Mouse (Mus musculus) hindbrain, embryonic 10.5 days (tissue): ENCODE results near the gene St8sia1. TPM values are rescaled to one million over a fixed set of nuclear protein-coding genes. Genes with fewer than 3 reads are reported as not detected.

Experiments used
- DNase-seq: peaks from one replicate; pipeline ENCODE4 v3.0.0-alpha.2; 2017; ENCODE audit warnings: low spot score
- H3K27ac ChIP-seq: fragments of 300-500 bp; sonication (generic); 2 replicates; pipeline ENCODE4 v1.5.1; 2016; ENCODE audit warnings: mild to moderate bottlenecking, moderate library complexity
- H3K27me3 ChIP-seq: fragments of 300-500 bp; sonication (generic); 2 replicates; pipeline ENCODE4 v1.6.1; 2016; ENCODE audit warnings: mild to moderate bottlenecking; ENCODE audit not compliant: poor library complexity, insufficient read depth, severe bottlenecking
- H3K36me3 ChIP-seq: fragments of 300-500 bp; sonication (generic); 2 replicates; pipeline ENCODE4 v1.6.1; 2016; ENCODE audit warnings: mild to moderate bottlenecking, moderate library complexity
- H3K4me1 ChIP-seq: fragments of 300-500 bp; sonication (generic); replicated peaks from 2 replicates; pipeline ENCODE4 v1.6.1; 2016; ENCODE audit warnings: mild to moderate bottlenecking
- H3K4me3 ChIP-seq: fragments of 300-500 bp; sonication (generic); 2 replicates; pipeline ENCODE4 v1.5.1; 2016; ENCODE audit warnings: mild to moderate bottlenecking, moderate library complexity
- H3K9me3 ChIP-seq: fragments of 300-500 bp; sonication (generic); 2 replicates; pipeline ENCODE4 v1.6.1; 2016; ENCODE audit warnings: mild to moderate bottlenecking, moderate library complexity
- WGBS: fragments of 180-500 bp; shearing (Covaris S2); methylation state at CpG from one replicate; pipeline ENCODE4 v1.1.7; 2016; 5-methylcytosine and 5-hydroxymethylcytosine counted together
- polyA plus RNA-seq: library from polyadenylated mRNA; unstranded; fragments of >200 nt; fragmentation: Nextera tagmentation; extraction: Ambion mirVana; gene quantifications from 2 replicates; pipeline ENCODE4 v1.2.1, GENCODE M21; 2016

The St8sia1 gene
- polyA plus RNA-seq, 1 experiment from 2014 or later = 5.4 TPM

GRCm38 (mm10) chr6:142932144-142932543 lies 32.1 kb downstream of the St8sia1 start:
- Histone ChIP-seq H3K9me3 (no peaks in the 10 kb centered on the region), H3K27me3 (no peaks in the 10 kb centered on the region), H3K27ac (no peak overlapping the region), H3K36me3 (no peaks in the 10 kb centered on the region), H3K4me3 (no peak overlapping the region), H3K4me1 (no peaks in the 10 kb centered on the region)
- WGBS = 74% methylated on average over 9 of the region's 9 CpGs
- DNase-seq = no peak

DNA sequence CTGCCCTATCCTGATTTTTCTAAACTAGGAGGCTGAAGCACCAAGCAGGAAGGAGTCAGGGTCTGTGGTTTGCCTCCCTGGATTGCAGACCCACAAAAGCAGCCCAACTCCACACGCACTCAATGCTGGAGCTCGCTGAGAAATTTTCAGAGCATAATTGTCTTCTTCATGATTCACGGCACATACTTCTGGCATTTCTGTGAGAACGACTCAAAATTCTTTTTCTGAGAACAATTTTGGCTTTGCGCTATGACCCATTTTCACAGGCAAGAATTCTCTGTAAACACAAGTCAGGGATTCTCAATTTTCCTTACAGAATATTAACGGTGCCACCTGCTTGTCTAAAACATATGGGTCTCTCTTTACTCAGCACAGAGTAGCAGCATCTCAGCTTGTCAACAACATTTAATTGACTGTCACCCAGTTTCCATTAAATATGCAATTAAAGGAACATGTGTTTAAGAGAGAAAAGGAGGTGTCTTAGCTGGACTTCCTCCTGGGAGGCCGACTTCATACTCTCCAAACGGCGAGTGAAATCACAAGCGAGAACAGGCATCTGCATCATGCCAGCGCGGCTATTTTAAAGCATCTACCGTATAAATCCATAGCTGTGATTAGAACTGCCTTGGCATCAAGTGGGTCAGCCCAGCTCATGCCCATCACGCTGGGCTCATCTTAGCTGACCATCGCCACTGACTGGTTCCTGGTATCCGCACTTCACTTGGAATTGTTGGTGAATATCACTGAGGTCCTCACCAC lies 35.5 kb downstream of the St8sia1 start:
- Histone ChIP-seq H3K4me1 (no peaks in the 10 kb centered on the region), H3K9me3 (no peaks in the 10 kb centered on the region), H3K4me3 (no peak overlapping the region), H3K36me3 (no peaks in the 10 kb centered on the region), H3K27ac (no peak overlapping the region), H3K27me3 (no peaks in the 10 kb centered on the region)
- 92% methylated on average over 16 of the region's 16 CpGs for WGBS
- no peak for DNase-seq

DNA sequence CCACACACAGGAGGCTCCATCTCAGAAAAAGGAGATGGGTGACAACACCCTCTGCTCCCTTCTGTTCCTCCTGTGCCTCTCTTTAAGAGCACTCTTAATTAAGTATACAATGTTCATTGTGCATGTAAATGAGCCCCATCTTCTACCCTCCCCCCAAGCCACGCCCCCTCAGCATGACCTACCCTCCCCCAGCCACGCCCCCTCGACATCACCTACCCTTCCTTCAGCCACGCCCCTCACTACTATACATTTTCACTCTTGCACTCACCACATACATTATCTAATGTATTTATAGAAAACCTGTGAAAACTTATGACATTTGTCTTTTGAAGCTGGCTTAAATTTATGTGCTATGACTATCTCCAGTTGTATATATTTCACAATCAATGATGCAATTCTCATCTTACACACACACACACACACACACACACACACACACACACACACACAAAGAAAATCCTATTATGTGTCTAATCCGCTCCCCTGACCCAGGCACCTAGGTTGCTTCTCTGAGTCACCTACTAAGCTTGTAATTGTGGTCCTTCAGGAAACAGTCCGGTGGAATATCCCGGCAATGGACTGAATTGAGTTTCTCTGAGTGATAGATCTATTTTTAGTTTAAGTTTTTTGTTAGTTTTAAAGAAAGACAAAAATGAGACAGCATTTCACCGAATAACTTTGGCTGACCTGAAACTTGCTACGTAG lies 37.2 kb downstream of the St8sia1 start:
- Histone ChIP-seq H3K4me3 (no peak overlapping the region), H3K9me3 (no peaks in the 10 kb centered on the region), H3K27me3 (no peaks in the 10 kb centered on the region), H3K36me3 (no peaks in the 10 kb centered on the region), H3K4me1 (no peaks in the 10 kb centered on the region), H3K27ac (no peak overlapping the region)
- WGBS = 90% methylated on average over 9 of the region's 9 CpGs
- no peak for DNase-seq

DNA sequence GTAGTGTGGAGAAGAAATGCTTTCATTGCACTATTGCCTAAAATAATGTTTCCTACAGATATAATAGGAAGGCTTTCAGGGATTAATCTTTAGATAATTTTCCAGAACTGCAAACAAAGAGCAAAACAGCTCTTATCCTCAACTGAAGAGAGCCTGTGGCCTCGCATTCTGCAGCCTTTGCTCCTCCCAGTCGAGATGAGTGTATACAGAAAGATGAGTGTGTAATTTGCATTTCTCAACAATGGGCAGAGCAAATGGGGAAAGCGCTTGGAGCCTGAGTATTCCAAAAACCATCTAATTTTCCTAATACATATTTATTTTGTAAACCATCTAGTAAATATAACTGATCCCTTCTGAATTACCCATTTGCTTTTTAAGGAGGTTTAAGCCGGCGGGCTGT lies 38.3 kb downstream of the St8sia1 start:
- WGBS = 75% methylated on average over 5 of the region's 5 CpGs
- Histone ChIP-seq H3K9me3 (no peaks in the 10 kb centered on the region), H3K27me3 (no peaks in the 10 kb centered on the region), H3K4me3 (no peak overlapping the region), H3K4me1 (no peaks in the 10 kb centered on the region), H3K27ac (no peak overlapping the region), H3K36me3 (no peaks in the 10 kb centered on the region)
- DNase-seq = no peak

- WGBS = 86% methylated on average over 3 of the region's 3 CpGs
- H3K27me3 ChIP-seq = no peaks in the 10 kb centered on the region
- no peaks in the 10 kb centered on the region for H3K9me3 ChIP-seq
These were observed 38.9 kb downstream of the St8sia1 start for GRCm38 (mm10) chr6:142925374-142925773.

DNA sequence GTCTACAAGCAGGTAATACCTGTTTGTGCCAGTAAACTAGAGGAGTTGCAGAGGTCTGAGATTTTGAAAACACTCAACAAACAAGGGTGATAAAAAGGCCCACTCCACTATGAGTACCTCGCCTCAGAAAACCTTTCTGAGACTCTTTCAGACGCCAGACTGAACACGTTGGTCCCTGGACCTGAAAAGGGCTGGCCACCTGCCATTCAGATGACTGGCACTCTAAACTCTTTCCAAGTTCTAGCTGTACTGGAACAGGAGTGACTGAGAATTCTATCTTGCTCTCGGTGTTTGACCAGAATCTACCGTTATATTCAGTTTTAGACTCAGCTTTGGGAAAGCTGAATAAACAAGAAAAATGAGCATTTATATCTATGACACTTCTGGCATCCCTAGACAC lies 43.4 kb downstream of the St8sia1 start:
- no peak for DNase-seq
- Histone ChIP-seq H3K9me3 (no peaks in the 10 kb centered on the region), H3K27ac (no peak overlapping the region), H3K27me3 (no peaks in the 10 kb centered on the region), H3K36me3 (no peaks in the 10 kb centered on the region), H3K4me3 (no peak overlapping the region), H3K4me1 (peaks cover 8% of the 10 kb centered on the region)
- WGBS = 86% methylated on average over 5 of the region's 5 CpGs

More at GRCm38 (mm10) chr6:142925374-142925773, 38.9 kb downstream of the St8sia1 start:
- Histone ChIP-seq H3K27ac (no peak overlapping the region), H3K36me3 (no peaks in the 10 kb centered on the region), H3K4me3 (no peak overlapping the region), H3K4me1 (no peaks in the 10 kb centered on the region)
- DNase-seq = no peak

GRCm38 (mm10) chr6:142918691-142919090 lies 45.6 kb downstream of the St8sia1 start:
- DNase-seq = no peak
- no peak overlapping the region for H3K27ac ChIP-seq
- peaks cover 18% of the 10 kb centered on the region for H3K4me1 ChIP-seq
- WGBS = 83% methylated on average over 6 of the region's 6 CpGs
- H3K36me3 ChIP-seq = no peaks in the 10 kb centered on the region
- no peak overlapping the region for H3K4me3 ChIP-seq
- H3K9me3 ChIP-seq = no peaks in the 10 kb centered on the region
- no peaks in the 10 kb centered on the region for H3K27me3 ChIP-seq

GRCm38 (mm10) chr6:142917471-142917901 lies 46.8 kb downstream of the St8sia1 start:
- Histone ChIP-seq H3K36me3 (no peaks in the 10 kb centered on the region), H3K27ac (0 out of 2 replicates have a peak overlapping the region, but pooled peaks have one; percentile 29), H3K4me3 (no peak overlapping the region), H3K27me3 (no peaks in the 10 kb centered on the region), H3K9me3 (no peaks in the 10 kb centered on the region), H3K4me1 (peaks cover 18% of the 10 kb centered on the region)
- DNase-seq = no peak
- 90% methylated on average over 13 of the region's 13 CpGs for WGBS

DNA sequence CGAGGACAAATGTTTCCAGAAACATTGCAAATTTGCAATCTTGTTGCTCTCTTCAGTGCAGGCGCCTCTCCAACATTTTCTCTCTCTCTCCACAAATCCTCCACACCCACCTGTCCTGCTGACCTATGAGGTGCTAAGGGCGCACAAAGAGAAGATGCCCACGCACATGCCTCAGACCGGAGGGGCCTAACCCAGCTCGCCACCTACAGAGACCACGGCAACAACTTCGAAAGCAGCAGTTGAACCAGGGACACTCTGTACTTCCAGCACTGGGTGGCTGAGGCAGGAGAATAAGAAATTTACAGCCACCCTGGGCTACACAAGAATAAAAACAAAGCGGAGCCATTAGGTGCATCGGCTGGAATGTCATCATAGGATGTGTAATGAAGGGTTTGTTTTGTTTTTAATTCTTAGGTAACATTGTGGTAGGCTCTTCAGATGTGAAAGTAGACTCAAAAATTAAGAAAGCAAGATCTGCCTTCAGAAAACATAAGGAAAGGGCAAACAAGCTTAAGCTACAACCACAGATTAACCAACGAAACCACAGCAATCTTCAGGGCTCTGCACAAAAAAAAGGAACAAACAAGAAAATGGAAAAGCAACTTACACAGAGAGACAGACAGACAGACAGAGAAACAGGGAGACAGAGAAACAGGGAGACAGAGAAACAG lies 47.8 kb downstream of the St8sia1 start:
- Histone ChIP-seq H3K4me3 (no peak overlapping the region), H3K27ac (no peak overlapping the region), H3K4me1 (peaks cover 18% of the 10 kb centered on the region), H3K36me3 (0 out of 2 replicates have a peak, but pooled peaks cover 8% of the 10 kb centered on the region), H3K9me3 (no peaks in the 10 kb centered on the region), H3K27me3 (no peaks in the 10 kb centered on the region)
- no peak for DNase-seq
- 88% methylated on average over 11 of the region's 11 CpGs for WGBS

GRCm38 (mm10) chr6:142915464-142915863 lies 48.8 kb downstream of the St8sia1 start:
- 86% methylated on average over 5 of the region's 5 CpGs for WGBS
- H3K27me3 ChIP-seq = no peaks in the 10 kb centered on the region
- H3K27ac ChIP-seq = no peak overlapping the region
- peaks cover 17% of the 10 kb centered on the region; the same call in 1 of the 2 replicates for H3K36me3 ChIP-seq
- no peak overlapping the region for H3K4me3 ChIP-seq
- H3K4me1 ChIP-seq = peaks cover 18% of the 10 kb centered on the region
- H3K9me3 ChIP-seq = no peaks in the 10 kb centered on the region
- no peak for DNase-seq

GRCm38 (mm10) chr6:142914676-142915075 lies 49.6 kb downstream of the St8sia1 start:
- no peaks in the 10 kb centered on the region for H3K27me3 ChIP-seq
- no peak overlapping the region for H3K4me3 ChIP-seq
- H3K9me3 ChIP-seq = no peaks in the 10 kb centered on the region
- H3K36me3 ChIP-seq = peaks cover 21% of the 10 kb centered on the region
- 87% methylated on average over 10 of the region's 10 CpGs for WGBS
- DNase-seq = no peak
- 0 out of 2 replicates have a peak overlapping the region, but pooled peaks have one; percentile 17 for H3K27ac ChIP-seq
- H3K4me1 ChIP-seq = peaks cover 12% of the 10 kb centered on the region

DNA sequence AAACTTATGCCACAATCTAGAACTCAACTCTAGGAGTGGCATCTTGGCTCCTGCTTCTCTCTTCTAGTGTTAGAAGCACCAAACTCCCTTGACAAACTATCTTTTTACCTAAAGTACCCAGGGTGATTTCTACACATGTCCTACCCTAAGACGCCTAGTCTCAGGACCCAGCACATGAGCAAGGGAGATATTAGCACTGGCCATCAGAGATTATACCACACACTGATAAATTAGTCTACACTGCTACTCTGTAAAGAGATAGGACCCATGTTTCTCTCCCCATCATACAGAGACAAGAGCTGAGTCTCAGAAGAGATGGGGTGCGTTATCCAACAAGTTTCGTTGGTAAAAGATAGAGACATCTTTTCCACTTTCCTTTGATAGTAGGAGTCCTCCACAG lies 53.0 kb downstream of the St8sia1 start:
- DNase-seq = no peak
- H3K4me3 ChIP-seq = no peak overlapping the region
- no peaks in the 10 kb centered on the region for H3K27me3 ChIP-seq
- H3K36me3 ChIP-seq = peaks cover 21% of the 10 kb centered on the region
- 95% methylated on average over 3 of the region's 3 CpGs for WGBS
- no peaks in the 10 kb centered on the region for H3K9me3 ChIP-seq
- peaks cover 10% of the 10 kb centered on the region for H3K4me1 ChIP-seq
- no peak overlapping the region for H3K27ac ChIP-seq

DNA sequence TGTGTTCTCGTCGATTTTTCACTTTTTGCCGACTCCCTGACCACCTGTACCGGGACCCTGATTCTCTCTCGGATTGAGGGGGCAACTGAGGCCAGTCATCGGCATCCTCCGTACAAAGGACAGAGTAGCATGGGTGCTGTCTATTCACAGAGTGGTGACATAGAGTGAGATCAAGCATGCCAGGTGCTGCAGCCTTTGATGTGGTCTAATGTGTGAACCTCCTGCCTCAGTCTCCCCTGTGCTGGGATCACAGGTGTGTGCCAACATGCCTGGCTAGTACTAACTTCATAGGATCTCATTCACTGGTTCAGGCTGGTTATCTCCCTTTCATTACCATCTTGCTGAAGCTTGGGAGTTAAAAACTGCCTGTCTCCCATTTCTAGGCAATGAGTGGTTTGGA lies 53.5 kb downstream of the St8sia1 start:
- 96% methylated on average over 7 of the region's 7 CpGs for WGBS
- H3K27me3 ChIP-seq = no peaks in the 10 kb centered on the region
- H3K27ac ChIP-seq = no peak overlapping the region
- peaks cover 10% of the 10 kb centered on the region for H3K4me1 ChIP-seq
- H3K9me3 ChIP-seq = no peaks in the 10 kb centered on the region
- H3K4me3 ChIP-seq = no peak overlapping the region
- H3K36me3 ChIP-seq = peaks cover 21% of the 10 kb centered on the region
- no peak for DNase-seq
